Mouse (Mus musculus) neural tube, embryonic 12.5 days (tissue): ENCODE data around the gene Cdk19. TPM values are rescaled to one million over a fixed set of nuclear protein-coding genes. Genes with fewer than 3 reads are reported as not detected.
A peak's percentile ranks its signal among the peaks of the same experiment; 100 is the strongest.

ENCODE experiments used
- ATAC-seq: fragments of 200-750 bp; cut with Nextera tagmentation; 2 replicates; pipeline ENCODE4 v1.8.0; 2017; ENCODE audit warnings: low read depth, mild to moderate bottlenecking, moderate TSS enrichment, moderate library complexity; ENCODE audit not compliant: low FRiP score
- H3K27ac ChIP-seq: fragments of 300-500 bp; sonication (generic); 2 replicates; pipeline ENCODE4 v1.5.1; 2016
- H3K27me3 ChIP-seq: fragments of 300-500 bp; sonication (generic); replicated peaks from 2 replicates; pipeline ENCODE4 v1.6.1; 2016; ENCODE audit warnings: mild to moderate bottlenecking
- H3K36me3 ChIP-seq: fragments of 300-500 bp; sonication (generic); 2 replicates; pipeline ENCODE4 v1.6.1; 2016; ENCODE audit warnings: mild to moderate bottlenecking
- H3K4me1 ChIP-seq: fragments of 300-500 bp; sonication (generic); 2 replicates; pipeline ENCODE4 v1.6.1; 2016
- H3K4me2 ChIP-seq: fragments of 300-500 bp; sonication (generic); replicated peaks from 2 replicates; pipeline ENCODE4 v1.6.1; 2016; ENCODE audit warnings: mild to moderate bottlenecking
- H3K4me3 ChIP-seq: fragments of 300-500 bp; sonication (generic); 2 replicates; pipeline ENCODE4 v1.5.1; 2016
- H3K9ac ChIP-seq: fragments of 300-500 bp; sonication (generic); 2 replicates; pipeline ENCODE4 v1.6.1; 2016; ENCODE audit warnings: mild to moderate bottlenecking
- H3K9me3 ChIP-seq: fragments of 300-500 bp; sonication (generic); 2 replicates; pipeline ENCODE4 v1.6.1; 2016; ENCODE audit warnings: mild to moderate bottlenecking
- WGBS: fragments of 180-500 bp; shearing (Covaris S2); methylation state at CpG from one replicate; pipeline ENCODE4 v1.1.7; 2016; 5-methylcytosine and 5-hydroxymethylcytosine counted together
- polyA plus RNA-seq: library from polyadenylated mRNA; unstranded; fragments of >200 nt; fragmentation: Nextera tagmentation; extraction: Ambion mirVana; gene quantifications from 2 replicates; pipeline ENCODE4 v1.2.1, GENCODE M21; 2016

Cdk19 gene
- polyA plus RNA-seq, 1 experiment from 2014 or later: 12.9 TPM

GRCm38 (mm10) chr10:40479621-40480193 lies 140.3 kb downstream of the Cdk19 start:
- Histone ChIP-seq H3K4me1 (no peaks in the 10 kb centered on the region), H3K9ac (no peak overlapping the region), H3K27me3 (no peaks in the 10 kb centered on the region), H3K27ac (no peak overlapping the region), H3K36me3 (peaks cover 42% of the 10 kb centered on the region), H3K9me3 (no peaks in the 10 kb centered on the region), H3K4me3 (no peak overlapping the region), H3K4me2 (no peak overlapping the region)
- no peak for ATAC-seq
- 71% methylated on average over 8 of the region's 8 CpGs for WGBS

DNA sequence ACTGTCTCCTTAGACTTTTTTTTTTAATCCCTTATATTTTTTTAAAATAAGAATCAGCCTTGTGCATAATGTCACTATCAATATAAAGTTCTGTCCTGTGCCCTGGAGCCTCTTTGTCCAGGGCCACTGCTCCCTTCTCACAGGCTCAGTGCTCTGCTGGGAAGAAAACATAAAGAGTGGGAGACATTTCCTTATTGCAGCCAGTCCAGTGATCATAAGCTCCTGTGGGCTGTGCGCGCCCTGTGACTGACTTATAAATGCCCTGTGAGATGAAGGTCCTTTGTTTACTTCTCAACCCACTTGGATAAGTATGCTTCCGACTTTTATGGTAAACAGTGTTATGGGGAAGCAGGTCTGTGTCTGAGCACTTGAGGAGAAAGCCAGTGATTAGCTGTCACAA lies 142.2 kb downstream of the Cdk19 start:
- Histone ChIP-seq H3K36me3 (peaks cover 33% of the 10 kb centered on the region), H3K27ac (no peak overlapping the region), H3K9me3 (no peaks in the 10 kb centered on the region), H3K9ac (no peak overlapping the region), H3K4me1 (no peaks in the 10 kb centered on the region), H3K4me3 (no peak overlapping the region), H3K4me2 (no peak overlapping the region), H3K27me3 (no peaks in the 10 kb centered on the region)
- WGBS: 92% methylated on average over 3 of the region's 3 CpGs
- no peak for ATAC-seq

DNA sequence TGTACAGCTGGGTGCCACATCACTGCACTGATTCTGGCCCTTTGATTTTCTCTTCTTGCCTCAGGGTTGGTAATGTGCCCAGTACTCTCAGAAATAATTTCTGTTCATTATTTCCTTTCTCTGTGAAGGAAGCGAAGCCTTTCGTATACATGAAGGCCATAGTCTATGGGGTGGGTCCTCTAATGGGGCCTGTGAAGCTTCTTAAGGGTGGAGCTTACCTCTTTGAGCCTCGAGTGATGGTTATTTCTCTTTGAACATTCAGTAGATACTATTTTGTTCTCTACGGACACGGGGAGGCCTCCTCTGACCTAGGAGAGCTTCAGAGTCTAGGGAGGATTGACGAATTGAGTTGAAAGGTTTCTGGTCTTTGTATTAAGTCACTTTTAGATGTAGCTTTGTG lies 142.9 kb downstream of the Cdk19 start:
- Histone ChIP-seq H3K4me1 (no peaks in the 10 kb centered on the region), H3K27me3 (no peaks in the 10 kb centered on the region), H3K27ac (no peak overlapping the region), H3K4me3 (no peak overlapping the region), H3K4me2 (no peak overlapping the region), H3K36me3 (peaks cover 27% of the 10 kb centered on the region), H3K9ac (no peak overlapping the region), H3K9me3 (no peaks in the 10 kb centered on the region)
- ATAC-seq: no peak
- 91% methylated on average over 6 of the region's 6 CpGs for WGBS

- H3K4me1 ChIP-seq: no peaks in the 10 kb centered on the region
- H3K27ac ChIP-seq: no peak overlapping the region
- WGBS: 88% methylated on average over 6 of the region's 6 CpGs
- no peak overlapping the region for H3K4me3 ChIP-seq
- no peaks in the 10 kb centered on the region for H3K27me3 ChIP-seq
- 0 out of 2 replicates have a peak, but pooled peaks cover 1% of the 10 kb centered on the region for H3K36me3 ChIP-seq
- ATAC-seq: no peak
- H3K9me3 ChIP-seq: no peaks in the 10 kb centered on the region
- H3K9ac ChIP-seq: no peak overlapping the region
- no peak overlapping the region for H3K4me2 ChIP-seq
Measured at GRCm38 (mm10) chr10:40489086-40489796, 149.9 kb downstream of the Cdk19 start.

GRCm38 (mm10) chr10:40491131-40491530 lies 151.8 kb downstream of the Cdk19 start:
- Histone ChIP-seq H3K9ac (no peak overlapping the region), H3K4me1 (no peaks in the 10 kb centered on the region), H3K36me3 (no peaks in the 10 kb centered on the region), H3K4me2 (no peak overlapping the region), H3K9me3 (no peaks in the 10 kb centered on the region), H3K27ac (no peak overlapping the region), H3K27me3 (no peaks in the 10 kb centered on the region), H3K4me3 (no peak overlapping the region)
- no peak for ATAC-seq
- 94% methylated on average over 7 of the region's 7 CpGs for WGBS

GRCm38 (mm10) chr10:40491748-40492147 lies 152.4 kb downstream of the Cdk19 start:
- Histone ChIP-seq H3K9ac (no peak overlapping the region), H3K4me3 (no peak overlapping the region), H3K4me1 (no peaks in the 10 kb centered on the region), H3K27ac (no peak overlapping the region), H3K9me3 (no peaks in the 10 kb centered on the region), H3K4me2 (no peak overlapping the region), H3K36me3 (no peaks in the 10 kb centered on the region), H3K27me3 (no peaks in the 10 kb centered on the region)
- WGBS: 66% methylated on average over 10 of the region's 10 CpGs
- no peak for ATAC-seq

GRCm38 (mm10) chr10:40494181-40495162 lies 155.1 kb downstream of the Cdk19 start:
- no peak overlapping the region for H3K27ac ChIP-seq
- WGBS: 84% methylated on average over 9 of the region's 9 CpGs
- H3K27me3 ChIP-seq: no peaks in the 10 kb centered on the region

GRCm38 (mm10) chr10:40497301-40498041 lies 158.1 kb downstream of the Cdk19 start:
- H3K4me3 ChIP-seq: no peak overlapping the region
- H3K36me3 ChIP-seq: no peaks in the 10 kb centered on the region
- no peak for ATAC-seq
- H3K4me2 ChIP-seq: no peak overlapping the region
- 64% methylated on average over 9 of the region's 9 CpGs for WGBS
- peaks cover 6% of the 10 kb centered on the region; the same call in 1 of the 2 replicates for H3K4me1 ChIP-seq
- no peaks in the 10 kb centered on the region for H3K27me3 ChIP-seq
- H3K9me3 ChIP-seq: no peaks in the 10 kb centered on the region
- no peak overlapping the region for H3K9ac ChIP-seq
- no peak overlapping the region for H3K27ac ChIP-seq

More at GRCm38 (mm10) chr10:40494181-40495162, 155.1 kb downstream of the Cdk19 start:
- no peaks in the 10 kb centered on the region for H3K36me3 ChIP-seq
- ATAC-seq: no peak
- H3K4me3 ChIP-seq: no peak overlapping the region
- no peak overlapping the region for H3K9ac ChIP-seq
- no peak overlapping the region for H3K4me2 ChIP-seq
- H3K4me1 ChIP-seq: no peaks in the 10 kb centered on the region
- no peaks in the 10 kb centered on the region for H3K9me3 ChIP-seq

DNA sequence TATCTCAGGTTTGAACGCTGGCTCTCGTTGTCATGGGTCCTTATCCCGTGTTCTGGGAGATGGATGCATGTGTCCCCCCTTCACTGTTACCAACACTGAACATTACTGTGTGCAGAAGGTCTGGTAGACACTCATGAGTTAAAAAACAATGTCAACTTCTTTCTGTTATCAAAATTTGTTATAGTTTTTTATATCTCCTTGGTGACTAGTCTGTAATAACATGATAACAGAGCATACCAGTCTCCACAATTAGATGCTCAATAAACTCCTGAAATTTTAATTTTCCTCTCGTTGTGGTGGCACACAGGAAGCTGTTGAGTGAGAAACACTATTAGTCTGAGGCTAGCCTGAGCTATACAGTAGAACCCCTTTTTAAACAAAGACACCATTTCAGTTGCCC lies 159.1 kb downstream of the Cdk19 start:
- no peak overlapping the region for H3K27ac ChIP-seq
- ATAC-seq: no peak
- 86% methylated on average over 4 of the region's 4 CpGs for WGBS

GRCm38 (mm10) chr10:40499314-40500252 lies 160.2 kb downstream of the Cdk19 start:
- Histone ChIP-seq H3K27ac (no peak overlapping the region), H3K9me3 (no peaks in the 10 kb centered on the region), H3K4me2 (0 out of 2 replicates have a peak overlapping the region, but pooled peaks have one; percentile 5), H3K27me3 (no peaks in the 10 kb centered on the region), H3K36me3 (no peaks in the 10 kb centered on the region), H3K4me3 (no peak overlapping the region), H3K9ac (no peak overlapping the region), H3K4me1 (peaks cover 6% of the 10 kb centered on the region; the same call in 1 of the 2 replicates)
- 47% methylated on average over 18 of the region's 18 CpGs for WGBS
- ATAC-seq: no peak

More for the DNA sequence above, 159.1 kb downstream of the Cdk19 start:
- Histone ChIP-seq H3K4me1 (peaks cover 6% of the 10 kb centered on the region; the same call in 1 of the 2 replicates), H3K4me3 (no peak overlapping the region), H3K9me3 (no peaks in the 10 kb centered on the region), H3K27me3 (no peaks in the 10 kb centered on the region), H3K9ac (no peak overlapping the region), H3K36me3 (no peaks in the 10 kb centered on the region), H3K4me2 (no peak overlapping the region)
